Mouse (Mus musculus) neural tube, embryonic 13.5 days (tissue): ENCODE measurements around the gene Shroom3. TPM values are rescaled to one million over a fixed set of nuclear protein-coding genes. Genes with fewer than 3 reads are reported as not detected.

Experiments
- ATAC-seq: fragments of 200-750 bp; cut with Nextera tagmentation; 2 replicates; pipeline ENCODE4 v1.8.0; 2017; ENCODE audit warnings: low read depth, mild to moderate bottlenecking, moderate TSS enrichment, moderate library complexity
- H3K27ac ChIP-seq: fragments of 300-500 bp; sonication (generic); replicated peaks from 2 replicates; pipeline ENCODE4 v1.5.1; 2015; ENCODE audit warnings: moderate library complexity, mild to moderate bottlenecking, inconsistent platforms
- H3K27me3 ChIP-seq: fragments of 300-500 bp; sonication (generic); 2 replicates; pipeline ENCODE4 v1.6.1; 2015; ENCODE audit warnings: mild to moderate bottlenecking, inconsistent platforms
- H3K36me3 ChIP-seq: fragments of 300-500 bp; sonication (generic); 2 replicates; pipeline ENCODE4 v1.6.1; 2015; ENCODE audit warnings: mild to moderate bottlenecking, inconsistent platforms
- H3K4me1 ChIP-seq: fragments of 300-500 bp; sonication (generic); replicated peaks from 2 replicates; pipeline ENCODE4 v1.6.1; 2015; ENCODE audit warnings: inconsistent platforms
- H3K4me2 ChIP-seq: fragments of 300-500 bp; sonication (generic); 2 replicates; pipeline ENCODE4 v1.6.1; 2015; ENCODE audit warnings: inconsistent platforms, mild to moderate bottlenecking, moderate library complexity
- H3K4me3 ChIP-seq: fragments of 300-500 bp; sonication (generic); 2 replicates; pipeline ENCODE4 v1.5.1; 2015; ENCODE audit warnings: mild to moderate bottlenecking, inconsistent platforms
- H3K9ac ChIP-seq: fragments of 300-500 bp; sonication (generic); 2 replicates; pipeline ENCODE4 v1.6.1; 2015; ENCODE audit warnings: moderate library complexity, mild to moderate bottlenecking, inconsistent platforms
- H3K9me3 ChIP-seq: fragments of 300-500 bp; sonication (generic); 2 replicates; pipeline ENCODE4 v1.6.1; 2016; ENCODE audit warnings: inconsistent platforms
- WGBS: fragments of 180-500 bp; shearing (Covaris S2); methylation state at CpG from one replicate; pipeline ENCODE4 v1.1.7; 2015; 5-methylcytosine and 5-hydroxymethylcytosine counted together
- polyA plus RNA-seq: library from polyadenylated mRNA; unstranded; fragments of >200 nt; fragmentation: Nextera tagmentation; extraction: Ambion mirVana; gene quantifications from 2 replicates; pipeline ENCODE4 v1.2.1, GENCODE M21; 2015

The Shroom3 gene
- polyA plus RNA-seq, 1 experiment from 2014 or later, result 1.7 TPM

GRCm38 (mm10) chr5:92817122-92817822, 134.0 kb downstream of the Shroom3 start:
- Histone ChIP-seq H3K4me2 (no peak overlapping the region), H3K4me1 (peaks cover 19% of the 10 kb centered on the region), H3K27me3 (no peaks in the 10 kb centered on the region; the same call in 1 of the 2 replicates), H3K4me3 (no peak overlapping the region), H3K9ac (no peak overlapping the region), H3K36me3 (no peaks in the 10 kb centered on the region), H3K9me3 (no peaks in the 10 kb centered on the region), H3K27ac (no peak overlapping the region; the same call in 1 of the 2 replicates)
- WGBS, result 44% methylated on average over 11 of the region's 11 CpGs
- ATAC-seq, result peak; percentile 86

GRCm38 (mm10) chr5:92821370-92821769, 138.1 kb downstream of the Shroom3 start:
- 85% methylated on average over 3 of the region's 3 CpGs for WGBS

GRCm38 (mm10) chr5:92823495-92823894, 140.3 kb downstream of the Shroom3 start:
- WGBS, result 81% methylated on average over 7 of the region's 7 CpGs
- no peak for ATAC-seq

More at GRCm38 (mm10) chr5:92821370-92821769, 138.1 kb downstream of the Shroom3 start:
- H3K9me3 ChIP-seq, result no peaks in the 10 kb centered on the region
- H3K27me3 ChIP-seq, result no peaks in the 10 kb centered on the region
- H3K4me2 ChIP-seq, result no peak overlapping the region
- H3K4me3 ChIP-seq, result no peak overlapping the region
- no peaks in the 10 kb centered on the region for H3K36me3 ChIP-seq
- H3K4me1 ChIP-seq, result peaks cover 10% of the 10 kb centered on the region; the same call in 1 of the 2 replicates
- no peak overlapping the region for H3K27ac ChIP-seq
- no peak for ATAC-seq
- no peak overlapping the region for H3K9ac ChIP-seq

GRCm38 (mm10) chr5:92824304-92825009, 141.2 kb downstream of the Shroom3 start:
- Histone ChIP-seq H3K27ac (no peak overlapping the region), H3K27me3 (no peaks in the 10 kb centered on the region), H3K4me2 (no peak overlapping the region), H3K9me3 (no peaks in the 10 kb centered on the region), H3K36me3 (no peaks in the 10 kb centered on the region), H3K4me1 (0 out of 2 replicates have a peak, but pooled peaks cover 4% of the 10 kb centered on the region), H3K9ac (no peak overlapping the region), H3K4me3 (no peak overlapping the region)
- WGBS, result 78% methylated on average over 10 of the region's 10 CpGs
- ATAC-seq, result no peak

More at GRCm38 (mm10) chr5:92823495-92823894, 140.3 kb downstream of the Shroom3 start:
- no peak overlapping the region for H3K4me3 ChIP-seq
- no peaks in the 10 kb centered on the region for H3K36me3 ChIP-seq
- H3K4me1 ChIP-seq, result 0 out of 2 replicates have a peak, but pooled peaks cover 4% of the 10 kb centered on the region
- no peak overlapping the region for H3K9ac ChIP-seq
- no peaks in the 10 kb centered on the region for H3K27me3 ChIP-seq
- no peak overlapping the region for H3K27ac ChIP-seq
- no peak overlapping the region for H3K4me2 ChIP-seq
- H3K9me3 ChIP-seq, result no peaks in the 10 kb centered on the region

- no peak overlapping the region for H3K4me3 ChIP-seq
- H3K9ac ChIP-seq, result no peak overlapping the region
- H3K4me2 ChIP-seq, result no peak overlapping the region
- no peaks in the 10 kb centered on the region for H3K36me3 ChIP-seq
- H3K27me3 ChIP-seq, result no peaks in the 10 kb centered on the region
- no peak overlapping the region for H3K27ac ChIP-seq
- H3K9me3 ChIP-seq, result no peaks in the 10 kb centered on the region
- H3K4me1 ChIP-seq, result no peaks in the 10 kb centered on the region
- WGBS, result 59% methylated on average over 1 of the region's 1 CpGs
- no peak for ATAC-seq
Measured at GRCm38 (mm10) chr5:92830391-92830790, 147.2 kb downstream of the Shroom3 start.

GRCm38 (mm10) chr5:92834513-92834912, 151.3 kb downstream of the Shroom3 start:
- no peaks in the 10 kb centered on the region for H3K27me3 ChIP-seq
- H3K9me3 ChIP-seq, result no peaks in the 10 kb centered on the region
- H3K4me2 ChIP-seq, result no peak overlapping the region
- no peak overlapping the region for H3K4me3 ChIP-seq
- H3K27ac ChIP-seq, result no peak overlapping the region
- H3K4me1 ChIP-seq, result 0 out of 2 replicates have a peak, but pooled peaks cover 14% of the 10 kb centered on the region
- 72% methylated on average over 7 of the region's 7 CpGs for WGBS
- no peaks in the 10 kb centered on the region for H3K36me3 ChIP-seq
- no peak overlapping the region for H3K9ac ChIP-seq
- ATAC-seq, result no peak

GRCm38 (mm10) chr5:92837311-92837710, 154.1 kb downstream of the Shroom3 start:
- H3K9ac ChIP-seq, result no peak overlapping the region
- peaks cover 26% of the 10 kb centered on the region for H3K4me1 ChIP-seq
- no peak overlapping the region for H3K4me3 ChIP-seq
- no peak overlapping the region; the same call in 1 of the 2 replicates for H3K27ac ChIP-seq
- H3K36me3 ChIP-seq, result no peaks in the 10 kb centered on the region
- H3K4me2 ChIP-seq, result no peak overlapping the region
- no peak for ATAC-seq
- H3K27me3 ChIP-seq, result no peaks in the 10 kb centered on the region
- H3K9me3 ChIP-seq, result no peaks in the 10 kb centered on the region
- 69% methylated on average over 4 of the region's 4 CpGs for WGBS

- Histone ChIP-seq H3K36me3 (no peaks in the 10 kb centered on the region), H3K9ac (no peak overlapping the region), H3K4me3 (no peak overlapping the region), H3K4me1 (peaks cover 37% of the 10 kb centered on the region), H3K9me3 (no peaks in the 10 kb centered on the region), H3K27me3 (no peaks in the 10 kb centered on the region), H3K4me2 (no peak overlapping the region), H3K27ac (no peak overlapping the region)
- no peak for ATAC-seq
- WGBS, result 81% methylated on average over 9 of the region's 9 CpGs
Measured at GRCm38 (mm10) chr5:92838351-92838784, 155.1 kb downstream of the Shroom3 start.

- no peak for ATAC-seq
- Histone ChIP-seq H3K4me3 (no peak overlapping the region), H3K9ac (no peak overlapping the region), H3K4me1 (peaks cover 46% of the 10 kb centered on the region), H3K4me2 (no peak overlapping the region), H3K36me3 (no peaks in the 10 kb centered on the region), H3K27ac (no peak overlapping the region), H3K27me3 (no peaks in the 10 kb centered on the region), H3K9me3 (no peaks in the 10 kb centered on the region)
- WGBS, result 80% methylated on average over 4 of the region's 4 CpGs
Measured at GRCm38 (mm10) chr5:92839314-92839713, 156.1 kb downstream of the Shroom3 start.

- H3K9me3 ChIP-seq, result no peaks in the 10 kb centered on the region
- H3K4me2 ChIP-seq, result no peak overlapping the region
- peaks cover 56% of the 10 kb centered on the region for H3K4me1 ChIP-seq
- WGBS, result 21% methylated on average over 5 of the region's 5 CpGs
- H3K27me3 ChIP-seq, result no peaks in the 10 kb centered on the region
- H3K36me3 ChIP-seq, result no peaks in the 10 kb centered on the region
- H3K4me3 ChIP-seq, result no peak overlapping the region
- H3K27ac ChIP-seq, result no peak overlapping the region
- ATAC-seq, result no peak
- no peak overlapping the region for H3K9ac ChIP-seq
Measured at GRCm38 (mm10) chr5:92841474-92841873, 158.2 kb downstream of the Shroom3 start.

- Histone ChIP-seq H3K9me3 (no peaks in the 10 kb centered on the region), H3K4me3 (no peak overlapping the region), H3K9ac (no peak overlapping the region), H3K27me3 (no peaks in the 10 kb centered on the region), H3K36me3 (no peaks in the 10 kb centered on the region), H3K4me1 (peaks cover 51% of the 10 kb centered on the region), H3K27ac (no peak overlapping the region), H3K4me2 (no peak overlapping the region)
- WGBS, result 57% methylated on average over 8 of the region's 8 CpGs
- ATAC-seq, result no peak
Measured at GRCm38 (mm10) chr5:92842417-92842816, 159.2 kb downstream of the Shroom3 start.

- no peak overlapping the region for H3K9ac ChIP-seq
- H3K4me3 ChIP-seq, result no peak overlapping the region
- 63% methylated on average over 3 of the region's 3 CpGs for WGBS
- H3K27me3 ChIP-seq, result no peaks in the 10 kb centered on the region
- no peaks in the 10 kb centered on the region for H3K9me3 ChIP-seq
- no peak overlapping the region for H3K27ac ChIP-seq
- H3K36me3 ChIP-seq, result no peaks in the 10 kb centered on the region
- H3K4me1 ChIP-seq, result peaks cover 47% of the 10 kb centered on the region
- no peak overlapping the region for H3K4me2 ChIP-seq
- no peak for ATAC-seq
Measured at GRCm38 (mm10) chr5:92842881-92843280, 159.6 kb downstream of the Shroom3 start.
